Mouse (Mus musculus) mouse embryonic stem cell (cell line): ENCODE measurements around the gene Gm21663.
"Not testable (repeated sequence)": the region's sequence is repeated elsewhere in the genome, so short reads cannot be mapped to it uniquely, and the experiment has no call there.

Experiments
- in situ Hi-C, 2 experiments: fragments of 300-500 bp; cut with MboI; formaldehyde crosslinking; loops; 1 replicate in 1 of 2; 3 replicates in 1 of 2; pipeline ENCODE4 v1.14.3; 2019 to 2020; ENCODE audit warnings: low sequenced_read_pairs in 2 of 2, low pct_unique_long_range_greater_than_20kb in 1 of 2, mixed read lengths in 1 of 2; ENCODE audit not compliant: unreplicated experiment in 1 of 2

Gm21663 gene

DNA sequence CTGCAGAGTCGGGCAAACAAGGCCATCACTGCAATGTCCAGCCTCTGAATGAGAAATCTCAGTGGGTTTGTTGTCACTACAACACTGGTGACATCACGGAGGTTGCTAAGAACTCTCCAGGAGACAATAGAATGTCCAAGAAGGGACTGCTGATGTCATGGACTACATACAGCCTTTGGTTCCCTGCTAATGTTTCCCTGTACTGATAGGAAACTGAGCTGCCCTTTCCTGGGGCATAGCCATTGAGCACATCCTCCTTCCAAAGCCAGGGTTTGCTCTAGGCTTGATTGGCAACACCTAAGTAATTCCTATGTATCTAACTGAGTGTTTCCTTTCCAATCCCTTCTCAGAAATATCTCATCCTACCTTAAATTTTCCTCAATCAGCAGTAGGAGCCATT is at the start of gene Gm21663:
Gm21663 (minus strand) TSS at position 101 of the 400 bp plus-strand sequence.
- in situ Hi-C loops, result not testable (repeated sequence)

- in situ Hi-C loops, result not testable (repeated sequence)
Measured at GRCm38 (mm10) chr5:25988550-25988949, 46.4 kb upstream of the Gm21663 start, which contains the start of gene Gm21698. Gene Gm21698 (minus strand): TSS chr5:25988650.

DNA sequence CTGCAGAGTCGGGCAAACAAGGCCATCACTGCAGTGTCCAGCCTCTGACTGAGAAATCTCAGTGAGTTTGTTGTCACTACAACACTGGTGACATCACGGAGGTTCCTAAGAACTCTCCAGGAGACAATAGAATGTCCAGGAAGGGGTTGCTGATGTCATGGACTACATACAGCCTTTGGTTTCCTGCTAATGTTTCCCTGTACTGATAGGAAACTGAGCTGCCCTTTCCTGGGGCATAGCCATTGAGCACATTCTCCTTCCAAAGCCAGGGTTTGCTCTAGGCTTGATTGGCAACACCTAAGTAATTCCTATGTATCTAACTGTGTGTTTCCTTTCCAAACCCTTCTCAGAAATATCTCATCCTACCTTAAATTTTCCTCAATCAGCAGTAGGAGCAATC is 30.4 kb upstream of the Gm21663 start, which contains the start of gene Gm21680:
Gm21680 (minus strand) TSS at position 101 of the 400 bp plus-strand sequence.
- in situ Hi-C loops, result not testable (repeated sequence)

GRCm38 (mm10) chr5:25957050-25957449 is 14.9 kb upstream of the Gm21663 start:
- in situ Hi-C loops, result not testable (repeated sequence)

DNA sequence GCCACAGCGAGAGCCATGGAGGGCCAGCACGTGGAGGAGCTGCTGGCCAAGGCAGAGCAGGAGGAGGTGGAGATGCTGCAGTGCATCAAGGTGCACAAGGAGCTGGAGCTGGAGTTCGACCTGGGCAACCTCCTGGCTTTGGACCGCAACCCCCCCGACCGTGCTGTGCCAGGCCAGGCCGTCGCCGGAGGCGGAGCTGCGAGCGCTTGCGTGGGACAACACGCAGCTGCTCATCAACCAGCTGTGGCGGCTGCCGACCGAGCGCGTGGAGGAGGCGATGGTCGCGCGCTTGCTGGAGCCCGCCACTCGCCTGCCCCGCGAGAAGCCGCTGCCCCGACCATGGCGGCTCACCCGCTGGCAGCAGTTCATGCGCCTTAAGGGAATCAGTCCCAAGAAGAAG is 14.4 kb upstream of the Gm21663 start:
- in situ Hi-C loops, result not testable (repeated sequence)

- in situ Hi-C loops, result not testable (repeated sequence)
Measured at GRCm38 (mm10) chr5:25954317-25954716, 12.1 kb upstream of the Gm21663 start, which contains the start of gene Gm21671. Gene Gm21671 (minus strand): TSS chr5:25954417.

DNA sequence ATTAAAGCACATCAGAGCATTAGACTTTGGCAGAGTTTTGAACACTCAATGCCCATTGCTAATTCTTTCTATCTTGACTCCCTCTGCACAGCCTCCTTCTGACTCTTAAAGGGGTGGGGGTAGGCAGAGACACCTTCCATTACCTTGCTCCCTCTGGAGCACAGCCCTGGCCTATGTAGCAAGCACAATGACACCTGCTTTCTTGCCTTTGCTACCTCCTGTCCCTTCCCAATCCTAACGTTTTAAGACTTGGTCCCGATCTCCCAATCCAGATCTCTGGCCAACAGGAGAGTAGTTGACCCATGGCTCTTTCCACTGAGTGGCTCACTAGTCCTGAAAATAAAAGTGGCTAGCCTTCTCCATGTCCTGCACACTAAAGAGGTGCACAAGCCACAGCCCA is 3.2 kb upstream of the Gm21663 start:
- in situ Hi-C loops, result not testable (repeated sequence)

GRCm38 (mm10) chr5:25891321-25891720 is 50.9 kb downstream of the Gm21663 start:
- in situ Hi-C loops, result no loop called here

DNA sequence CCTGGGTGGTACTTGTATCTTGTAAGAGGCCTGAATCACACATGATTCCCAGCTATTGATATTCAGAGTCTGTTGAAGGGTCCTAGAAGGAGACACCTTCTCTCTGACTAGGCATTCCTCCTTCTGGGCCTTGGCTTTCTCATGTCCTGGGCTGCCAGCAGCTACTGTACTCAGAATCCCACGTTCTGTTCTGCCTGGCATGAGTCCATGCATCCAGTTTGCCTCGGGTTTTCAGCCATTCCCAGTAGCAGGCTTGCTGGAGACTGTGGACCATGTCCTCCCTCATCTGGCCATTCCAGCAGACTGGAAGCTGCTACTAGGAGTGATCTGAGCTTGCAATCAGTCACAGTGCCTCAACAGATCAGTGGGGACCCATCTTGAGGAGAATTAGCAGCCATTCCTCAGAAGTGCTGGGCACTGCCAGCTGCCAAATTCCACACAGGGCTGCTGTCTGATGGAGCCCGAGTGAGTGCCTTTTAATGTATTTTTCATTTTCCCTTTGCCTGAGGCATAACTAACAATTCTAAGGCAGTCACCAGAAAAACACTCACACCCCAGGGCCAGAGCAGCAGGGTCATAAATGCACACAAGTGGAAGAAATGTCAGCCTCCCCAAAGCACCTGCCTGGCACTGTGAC is 52.3 kb downstream of the Gm21663 start:
- in situ Hi-C loops, result no loop called here

DNA sequence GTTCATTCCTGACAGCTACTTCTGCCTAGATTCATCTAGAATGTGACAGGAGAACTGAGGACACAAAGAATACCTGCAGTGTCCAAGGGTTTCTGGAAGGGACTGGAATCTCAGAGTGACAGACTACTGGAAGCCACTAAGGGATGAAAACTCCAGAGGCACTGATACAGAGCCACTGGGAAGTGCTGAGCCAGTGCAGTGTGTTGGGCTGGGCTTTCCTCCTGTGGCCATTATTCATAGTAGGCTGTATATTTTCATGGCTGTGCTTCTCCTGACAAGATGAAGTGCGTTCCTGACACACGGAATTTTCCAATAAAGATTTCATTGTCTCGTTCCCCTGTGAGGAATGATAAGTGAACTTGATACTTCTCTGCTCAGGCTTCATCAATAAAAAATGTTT is 55.5 kb downstream of the Gm21663 start:
- in situ Hi-C loops, result no loop called here
